Mouse (Mus musculus) bone marrow macrophage, adult 2 months (primary cell): ENCODE results near the gene Galntl5.

ENCODE experiments used
- CTCF ChIP-seq: IDR thresholded peaks from 2 replicates; pipeline ENCODE4 v1.5.1; 2012; ENCODE audit warnings: low read depth, mild to moderate bottlenecking, low read length, moderate library complexity
- POLR2A ChIP-seq: IDR thresholded peaks from 2 replicates; pipeline ENCODE4 v1.6.1; 2012; ENCODE audit warnings: mild to moderate bottlenecking, low read depth, low read length, borderline replicate concordance

- TF ChIP-seq CTCF (no peak), POLR2A (no peak)
Measured at GRCm38 (mm10) chr5:25246473-25246865, 65.2 kb downstream of the Galntl5 start.
